Mouse (Mus musculus): ENCODE results near the gene Esm1.

DNA sequence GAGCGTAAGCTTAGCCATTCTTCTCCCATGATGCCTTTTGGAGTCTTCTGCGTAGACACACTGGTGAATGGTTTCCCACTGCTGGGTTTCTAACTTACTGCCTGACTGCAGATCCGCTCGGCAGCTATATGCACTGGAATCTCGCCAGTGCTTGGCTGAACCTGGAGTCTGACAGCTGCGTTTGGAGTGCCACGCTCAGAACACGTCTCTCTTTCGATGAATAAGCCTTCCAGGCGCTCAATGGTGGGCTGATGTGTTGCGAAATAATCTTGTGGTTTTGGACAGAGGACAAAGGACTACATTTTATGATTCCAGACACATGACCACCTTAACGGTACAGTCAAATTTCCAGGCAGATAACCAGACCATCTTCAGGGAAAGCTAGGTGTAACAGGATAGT lies 53.4 kb downstream of the Esm1 start:
- TF ChIP-seq CTCF (IDR thresholded peaks at IDR 0.05; ENCODE audit: borderline replicate concordance, extremely low read depth, insufficient read depth, insufficient read length) (no peak), POLR2A (IDR thresholded peaks at IDR 0.05; ENCODE audit: borderline replicate concordance, extremely low read depth, insufficient read depth, insufficient read length, poor library complexity, severe bottlenecking) (no peak)
